Mouse (Mus musculus): ENCODE measurements around the gene Artn.

DNA sequence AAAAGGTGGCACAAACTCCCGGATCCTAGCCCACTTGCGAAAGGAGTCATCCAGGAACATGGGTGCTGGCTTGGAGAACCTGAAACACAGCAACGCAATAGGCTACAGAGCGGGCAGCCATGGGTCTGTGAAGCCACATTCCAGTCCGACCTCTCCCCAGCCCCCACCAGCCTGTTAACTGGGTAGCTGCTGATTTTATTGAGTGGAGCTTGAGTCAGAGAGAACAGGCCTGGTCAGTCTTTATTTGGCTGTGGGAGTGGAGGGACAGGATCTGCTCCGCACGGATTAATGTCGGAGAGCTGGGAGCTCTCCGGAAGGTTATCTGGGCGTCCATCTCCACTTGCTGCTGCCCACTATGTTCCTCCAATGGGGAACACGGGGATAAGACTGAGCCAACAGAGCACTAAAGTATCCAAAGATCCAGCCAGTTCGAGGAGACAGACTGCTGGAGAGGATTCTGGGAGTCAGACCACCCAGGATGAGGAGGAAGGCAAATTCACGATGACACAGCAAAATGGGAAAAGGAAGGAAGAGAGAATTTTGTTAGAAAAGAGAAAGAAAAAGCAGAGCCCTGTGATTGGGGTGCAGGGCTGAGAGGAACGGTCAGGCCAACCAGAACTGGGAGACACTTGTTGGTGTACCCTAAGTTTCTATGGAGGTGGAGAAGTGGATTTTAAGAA, 34.9 kb upstream of the Artn start:
- no peak for TF ChIP-seq CTCF (IDR thresholded peaks at IDR 0.05; ENCODE audit: insufficient read depth, low read depth, low read length)
- no peak for TF ChIP-seq POLR2A (IDR thresholded peaks at IDR 0.05; ENCODE audit: insufficient read depth, low read depth, low read length)

All from olfactory bulb, adult 2 months (tissue).